Mouse (Mus musculus): ENCODE measurements around the gene Tmprss11b. TPM values are rescaled to one million over a fixed set of nuclear protein-coding genes. Genes with fewer than 3 reads are reported as not detected.
A peak's percentile ranks its signal among the peaks of the same experiment; 100 is the strongest.
"Not testable (repeated sequence)": the region's sequence is repeated elsewhere in the genome, so short reads cannot be mapped to it uniquely, and the experiment has no call there.

The Tmprss11b gene
- polyA plus RNA-seq (2016; fragmentation: Nextera tagmentation; extraction: Ambion mirVana), result not detected in 2 replicates

DNA sequence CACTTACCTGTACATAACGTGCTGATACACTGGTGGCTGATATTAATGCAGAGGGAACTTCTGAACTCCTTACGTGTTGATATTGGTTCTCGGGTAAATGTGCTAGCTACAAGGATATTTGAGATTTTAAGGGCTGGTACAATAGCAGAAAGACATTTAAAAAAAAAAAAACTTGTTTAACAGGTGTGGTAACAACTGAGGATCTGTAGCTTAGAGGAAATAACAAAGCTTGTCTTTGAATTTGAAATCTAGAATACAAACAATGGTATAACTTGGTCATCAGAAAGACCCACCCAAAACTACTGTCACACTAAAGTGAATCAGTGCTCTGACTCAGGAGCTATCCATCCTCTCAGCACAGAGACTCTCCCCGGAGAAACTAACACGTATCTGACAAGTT is at the start of gene Tmprss11b:
Tmprss11b (minus strand) TSS at position 101 of the 400 bp plus-strand sequence.
- no peaks in the 10 kb centered on the region for H3K9me3 ChIP-seq
- no peak for DNase-seq (ENCODE audit: low spot score)
- H3K4me3 ChIP-seq, result no peak within 1 kb of the TSS
- no peaks in the 10 kb centered on the region for H3K36me3 ChIP-seq
- no peaks in the 10 kb centered on the region for H3K4me1 ChIP-seq (replicated peaks)
- H3K27ac ChIP-seq, result no peak within 1 kb of the TSS
- WGBS, result 83% methylated on average over 5 of the region's 5 CpGs
- H3K27me3 ChIP-seq (ENCODE audit: insufficient read depth, poor library complexity, severe bottlenecking), result no peaks in the 10 kb centered on the region

DNA sequence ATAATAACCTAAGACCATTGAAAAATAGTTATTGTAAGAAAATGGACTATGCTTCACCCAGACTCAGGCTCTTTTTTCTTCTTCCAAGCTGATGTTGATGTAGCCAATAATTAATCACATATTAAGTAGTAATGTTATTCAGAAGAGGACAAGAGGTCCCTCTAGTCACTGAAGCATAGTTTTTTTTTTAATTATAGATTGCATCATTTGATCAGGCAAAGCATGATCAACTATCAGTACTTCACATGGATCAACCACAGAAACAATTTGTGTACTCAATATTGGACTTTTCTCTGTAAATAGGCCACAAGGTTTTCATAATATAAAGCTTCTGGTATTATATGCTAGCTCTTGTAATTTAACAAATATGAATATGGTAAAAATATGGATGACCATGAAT is 48.9 kb upstream of the Tmprss11b start:
- no peaks in the 10 kb centered on the region for H3K9me3 ChIP-seq

DNA sequence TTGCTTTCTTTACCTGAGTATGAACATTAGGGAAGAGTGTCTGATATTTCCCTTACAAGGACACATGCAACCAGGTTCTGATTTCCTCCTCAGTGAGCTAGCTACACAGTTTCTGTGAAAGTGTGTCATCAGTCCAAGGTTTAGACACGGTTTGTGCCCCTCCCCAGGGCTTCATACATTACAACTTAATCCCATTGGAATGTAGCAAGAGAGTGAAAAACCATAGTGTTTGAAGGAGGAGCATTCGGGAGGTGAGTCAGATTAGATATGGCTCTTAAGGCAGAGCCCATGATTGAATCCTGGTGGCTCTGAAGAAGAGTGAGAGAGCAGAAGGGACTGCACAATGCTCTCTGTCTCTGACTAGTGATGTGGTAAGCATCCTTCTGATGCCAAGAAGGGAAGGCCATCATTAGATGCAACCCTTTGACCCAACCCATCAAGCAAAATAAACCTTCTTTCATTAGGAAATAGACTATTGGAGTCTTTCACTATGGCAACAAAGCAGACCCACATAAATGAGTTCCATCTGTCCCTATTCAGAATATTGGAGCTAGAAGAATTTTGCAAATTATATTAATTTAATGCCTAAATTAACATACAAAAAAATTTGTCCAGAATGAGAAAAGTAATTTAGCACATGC is 46.8 kb upstream of the Tmprss11b start:
- DNase-seq (ENCODE audit: low spot score), result no peak
- no peaks in the 10 kb centered on the region for H3K36me3 ChIP-seq
- H3K9me3 ChIP-seq, result no peaks in the 10 kb centered on the region
- WGBS, result 64% methylated on average over 2 of the region's 2 CpGs
- no peak overlapping the region for H3K27ac ChIP-seq
- H3K27me3 ChIP-seq (ENCODE audit: insufficient read depth, poor library complexity, severe bottlenecking), result no peaks in the 10 kb centered on the region
- no peak overlapping the region for H3K4me3 ChIP-seq
- H3K4me1 ChIP-seq (replicated peaks), result no peaks in the 10 kb centered on the region

More for the DNA sequence above, 48.9 kb upstream of the Tmprss11b start:
- DNase-seq (ENCODE audit: low spot score), result no peak
- H3K4me3 ChIP-seq, result no peak overlapping the region
- H3K27me3 ChIP-seq (ENCODE audit: insufficient read depth, poor library complexity, severe bottlenecking), result no peaks in the 10 kb centered on the region
- H3K27ac ChIP-seq, result no peak overlapping the region
- H3K4me1 ChIP-seq (replicated peaks), result no peaks in the 10 kb centered on the region
- H3K36me3 ChIP-seq, result no peaks in the 10 kb centered on the region

DNA sequence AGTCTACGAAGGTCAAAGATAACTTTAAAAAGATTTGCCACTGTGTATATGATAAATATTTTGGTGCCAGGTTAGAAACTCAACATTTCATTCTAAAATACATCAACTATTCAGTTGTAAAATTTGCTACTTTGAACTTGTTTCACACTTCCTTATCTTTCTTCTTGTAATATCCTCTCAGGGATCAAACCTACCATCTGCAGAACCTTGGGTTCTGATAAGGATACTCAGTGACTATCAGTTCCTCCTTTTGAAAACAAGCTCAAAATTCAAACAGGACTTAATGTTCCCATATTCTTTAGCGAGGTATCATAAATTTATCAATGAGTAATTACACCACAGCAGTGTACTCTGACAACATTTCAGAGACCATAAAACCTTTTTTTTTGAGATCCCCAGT is 38.8 kb upstream of the Tmprss11b start:
- no peaks in the 10 kb centered on the region for H3K27me3 ChIP-seq (ENCODE audit: insufficient read depth, poor library complexity, severe bottlenecking)
- no peaks in the 10 kb centered on the region for H3K9me3 ChIP-seq
- WGBS, result 92% methylated on average over 2 of the region's 2 CpGs
- no peaks in the 10 kb centered on the region for H3K36me3 ChIP-seq
- no peak overlapping the region for H3K4me3 ChIP-seq
- no peak for DNase-seq (ENCODE audit: low spot score)
- no peaks in the 10 kb centered on the region for H3K4me1 ChIP-seq (replicated peaks)
- no peak overlapping the region for H3K27ac ChIP-seq

DNA sequence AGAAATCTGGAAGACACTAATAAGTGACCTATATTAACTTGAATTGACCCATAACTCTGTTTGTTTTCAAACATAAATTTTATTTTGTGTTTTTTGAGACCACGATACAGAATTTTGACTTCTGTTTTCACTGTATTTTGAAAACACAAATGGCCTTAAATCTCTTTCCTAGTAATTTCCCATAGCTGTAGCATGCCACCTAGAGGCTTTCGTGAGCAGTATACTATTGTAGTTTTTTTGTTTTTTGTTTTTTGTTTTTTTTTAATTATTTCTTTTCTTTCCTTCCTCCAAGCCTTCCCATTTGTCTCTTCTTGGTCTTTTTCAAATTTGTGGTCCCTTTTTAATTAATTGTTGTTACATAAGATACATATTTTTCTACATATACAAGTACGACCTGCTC is 28.8 kb upstream of the Tmprss11b start:
- no peak for DNase-seq (ENCODE audit: low spot score)
- no peaks in the 10 kb centered on the region for H3K9me3 ChIP-seq
- no peaks in the 10 kb centered on the region for H3K36me3 ChIP-seq
- 74% methylated on average over 3 of the region's 3 CpGs for WGBS
- H3K27ac ChIP-seq, result no peak overlapping the region
- no peak overlapping the region for H3K4me3 ChIP-seq
- H3K27me3 ChIP-seq (ENCODE audit: insufficient read depth, poor library complexity, severe bottlenecking), result no peaks in the 10 kb centered on the region
- H3K4me1 ChIP-seq (replicated peaks), result no peaks in the 10 kb centered on the region

DNA sequence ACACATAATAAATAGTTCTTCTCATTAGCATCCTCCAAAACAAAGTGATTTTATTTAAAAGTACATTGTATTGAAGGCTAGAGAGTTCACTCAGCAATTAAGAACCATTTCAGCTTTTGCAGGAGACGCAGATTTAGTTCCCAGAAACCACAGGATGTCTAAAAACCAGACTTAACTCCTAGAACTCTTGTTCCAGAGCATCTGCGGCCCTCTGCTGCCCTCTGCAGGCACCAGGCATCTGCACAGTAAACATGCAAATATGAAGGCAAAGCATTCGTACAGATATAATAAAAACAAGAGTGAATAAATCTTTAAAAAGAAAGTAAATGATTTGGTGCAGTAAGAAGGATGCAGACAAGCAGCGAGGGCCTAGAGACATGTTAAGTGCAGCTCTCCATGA is 8.5 kb upstream of the Tmprss11b start:
- WGBS, result 68% methylated on average over 4 of the region's 4 CpGs
- Histone ChIP-seq H3K36me3 (no peaks in the 10 kb centered on the region), H3K4me3 (no peak overlapping the region), H3K9me3 (no peaks in the 10 kb centered on the region), H3K27ac (no peak overlapping the region), H3K4me1 (replicated peaks) (no peaks in the 10 kb centered on the region), H3K27me3 (ENCODE audit: insufficient read depth, poor library complexity, severe bottlenecking) (no peaks in the 10 kb centered on the region)
- DNase-seq (ENCODE audit: low spot score), result peak; percentile 42

DNA sequence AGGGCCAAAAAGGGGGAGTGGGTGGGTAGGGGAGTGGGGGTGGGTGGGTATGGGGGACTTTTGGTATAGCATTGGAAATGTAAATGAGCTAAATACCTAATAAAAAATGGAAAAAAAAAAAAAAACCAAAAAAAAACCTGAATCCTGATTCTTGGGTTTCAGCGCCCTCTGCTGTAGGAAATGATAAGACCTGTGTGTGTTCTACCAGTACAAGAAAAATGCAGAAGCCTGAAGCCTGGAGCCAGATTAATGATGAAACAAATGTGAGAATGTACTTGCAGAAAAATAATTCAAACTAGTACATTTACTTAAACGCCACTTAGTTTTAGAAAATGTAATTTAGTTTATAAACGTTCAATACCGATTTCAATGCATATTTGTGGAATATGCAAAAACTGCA is 27.0 kb downstream of the Tmprss11b start:
- not testable (repeated sequence) for H3K36me3 ChIP-seq; H3K9me3 ChIP-seq; H3K4me3 ChIP-seq; H3K27ac ChIP-seq; H3K27me3 ChIP-seq (ENCODE audit: insufficient read depth, poor library complexity, severe bottlenecking); H3K4me1 ChIP-seq (replicated peaks)
- DNase-seq (ENCODE audit: low spot score), result peak; percentile 4
- WGBS, result 27% methylated on average over 4 of the region's 4 CpGs

DNA sequence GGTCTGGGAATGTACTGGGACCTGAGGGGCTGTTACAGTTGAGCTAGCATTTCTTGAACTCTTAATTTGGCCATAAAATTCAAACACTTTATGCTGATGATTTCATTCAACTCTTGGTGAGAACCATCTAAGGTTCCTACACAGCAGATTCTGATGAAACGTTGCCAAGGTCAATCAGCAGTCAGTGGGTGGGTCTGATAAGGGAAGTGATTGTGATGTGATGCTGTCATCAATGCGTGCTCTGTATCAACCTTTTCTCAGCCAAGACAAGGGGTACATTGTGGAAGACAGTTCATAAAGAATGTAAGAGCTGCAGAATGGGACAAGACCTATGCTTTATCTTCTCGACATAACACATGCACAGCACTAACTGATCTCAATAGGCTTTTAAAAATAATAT is 35.4 kb downstream of the Tmprss11b start:
- Histone ChIP-seq H3K4me1 (replicated peaks) (no peaks in the 10 kb centered on the region), H3K27ac (no peak overlapping the region), H3K9me3 (no peaks in the 10 kb centered on the region), H3K36me3 (no peaks in the 10 kb centered on the region), H3K4me3 (no peak overlapping the region), H3K27me3 (ENCODE audit: insufficient read depth, poor library complexity, severe bottlenecking) (no peaks in the 10 kb centered on the region)
- WGBS, result 71% methylated on average over 3 of the region's 3 CpGs
- DNase-seq (ENCODE audit: low spot score), result no peak

DNA sequence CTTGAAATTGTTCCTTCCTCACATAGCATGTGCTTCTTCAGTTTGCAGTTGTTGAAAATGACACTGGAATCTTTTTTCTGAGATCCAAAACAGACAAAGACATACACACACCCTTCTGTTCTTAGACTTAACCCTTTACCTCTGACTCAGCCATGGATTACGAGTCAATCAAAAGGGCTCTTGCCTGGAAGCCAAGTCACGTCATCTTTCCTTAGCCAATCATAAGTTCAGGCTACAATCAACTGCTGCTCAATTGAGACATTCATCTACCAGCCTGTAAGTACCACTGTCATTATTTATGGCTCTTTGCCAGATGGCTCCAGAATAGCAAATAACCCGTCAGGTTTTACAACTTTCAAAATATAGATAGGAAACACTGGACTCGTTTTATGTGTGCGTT is 43.8 kb downstream of the Tmprss11b start, which contains the start of gene Tmprss11f:
Tmprss11f (minus strand) TSS at position 101 of the 400 bp plus-strand sequence.
- Histone ChIP-seq H3K27me3 (ENCODE audit: insufficient read depth, poor library complexity, severe bottlenecking) (no peaks in the 10 kb centered on the region), H3K9me3 (no peaks in the 10 kb centered on the region), H3K36me3 (no peaks in the 10 kb centered on the region), H3K4me1 (replicated peaks) (no peaks in the 10 kb centered on the region), H3K4me3 (no peak within 1 kb of the TSS), H3K27ac (no peak within 1 kb of the TSS)
- WGBS, result 86% methylated on average over 5 of the region's 5 CpGs
- no peak for DNase-seq (ENCODE audit: low spot score)

DNA sequence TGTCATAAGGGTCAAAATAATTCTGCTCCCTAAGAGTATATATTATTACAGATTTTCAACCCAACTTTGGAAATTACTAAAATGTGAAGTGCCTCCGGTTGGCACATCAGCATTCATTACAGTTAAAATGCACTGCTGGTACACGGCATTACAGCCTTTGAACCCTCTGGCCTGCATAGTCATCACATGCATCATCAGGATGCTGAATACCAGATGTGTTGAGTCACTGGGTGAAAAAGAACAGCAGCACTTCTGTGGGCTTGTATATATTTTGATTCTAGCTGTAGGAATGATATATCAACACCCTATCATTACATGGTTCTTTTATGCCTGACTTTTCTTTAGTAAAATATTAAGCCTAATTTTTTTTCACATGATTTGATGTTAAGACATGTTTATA is 45.5 kb downstream of the Tmprss11b start:
- 91% methylated on average over 2 of the region's 2 CpGs for WGBS
- Histone ChIP-seq H3K36me3 (no peaks in the 10 kb centered on the region), H3K27ac (no peak overlapping the region)

DNA sequence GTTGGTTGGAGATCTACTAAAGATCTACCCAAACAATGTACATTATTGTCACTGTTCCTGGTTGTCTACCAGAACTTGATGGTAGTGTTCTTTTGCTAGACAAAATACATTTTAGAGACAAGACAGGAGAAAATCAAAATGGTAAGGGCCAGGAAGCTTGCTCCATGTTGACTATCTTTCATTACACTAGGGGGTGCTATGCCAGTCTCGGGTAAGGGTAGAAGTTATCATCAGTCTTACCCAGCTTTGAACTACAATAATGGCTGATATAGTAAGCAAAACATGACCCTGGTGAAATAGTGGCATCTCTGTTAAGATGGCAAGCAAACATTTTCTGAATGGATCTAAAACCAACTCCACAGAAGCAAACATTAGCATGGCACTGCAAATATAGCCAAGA is 54.4 kb downstream of the Tmprss11b start:
- Histone ChIP-seq H3K9me3 (no peaks in the 10 kb centered on the region), H3K27ac (no peak overlapping the region), H3K36me3 (no peaks in the 10 kb centered on the region), H3K4me3 (no peak overlapping the region), H3K27me3 (ENCODE audit: insufficient read depth, poor library complexity, severe bottlenecking) (no peaks in the 10 kb centered on the region), H3K4me1 (replicated peaks) (no peaks in the 10 kb centered on the region)
- DNase-seq (ENCODE audit: low spot score), result no peak
- 76% methylated on average over 1 of the region's 1 CpGs for WGBS

More for the DNA sequence above, 45.5 kb downstream of the Tmprss11b start:
- H3K4me3 ChIP-seq, result no peak overlapping the region
- no peaks in the 10 kb centered on the region for H3K27me3 ChIP-seq (ENCODE audit: insufficient read depth, poor library complexity, severe bottlenecking)
- DNase-seq (ENCODE audit: low spot score), result no peak
- no peaks in the 10 kb centered on the region for H3K9me3 ChIP-seq
- no peaks in the 10 kb centered on the region for H3K4me1 ChIP-seq (replicated peaks)
